Mouse (Mus musculus) T-helper 17 cell (primary cell): Measurements from ENCODE around the gene Olfr1098.

Experiments
- in situ Hi-C, 2 experiments: fragments of 300-600 bp; cut with MboI, MseI; formaldehyde crosslinking; loops; 1 replicate in 1 of 2; 2 replicates in 1 of 2; pipeline ENCODE4 v1.15.1; 2025; ENCODE audit warnings: high pct_unique_total_duplicates in 2 of 2

Gene Olfr1098

GRCm38 (mm10) chr2:86924445-86924844 is at the start of gene Olfr1098:
Gene Olfr1098, minus strand, starts transcription at chr2:86924545.
- in situ Hi-C loops: no loop called here

DNA sequence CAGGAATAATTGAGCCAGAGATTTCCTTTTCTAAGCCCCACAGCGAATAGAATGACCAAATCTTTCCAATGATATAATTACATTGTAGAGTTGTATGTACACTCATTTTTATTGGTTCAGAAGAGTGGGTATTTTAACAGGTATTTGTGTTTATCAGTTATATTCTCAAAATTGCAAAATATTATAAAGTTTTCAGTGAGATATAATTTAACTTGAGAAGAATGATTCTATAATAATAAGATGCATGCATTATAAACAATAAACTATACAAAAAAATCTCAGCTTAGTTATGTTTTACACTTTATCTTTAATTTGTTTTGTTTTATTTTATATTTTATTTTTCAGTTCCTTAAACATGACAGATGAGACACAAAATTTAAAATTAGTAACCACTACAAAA is 36.2 kb upstream of the Olfr1098 start, which contains the start of gene Olfr1099:
Olfr1099 (minus strand) TSS at position 101 of the 400 bp plus-strand sequence.
- in situ Hi-C loops: no loop called here

- in situ Hi-C loops: no loop called here
These were observed 2.2 kb upstream of the Olfr1098 start for GRCm38 (mm10) chr2:86926557-86926956.

DNA sequence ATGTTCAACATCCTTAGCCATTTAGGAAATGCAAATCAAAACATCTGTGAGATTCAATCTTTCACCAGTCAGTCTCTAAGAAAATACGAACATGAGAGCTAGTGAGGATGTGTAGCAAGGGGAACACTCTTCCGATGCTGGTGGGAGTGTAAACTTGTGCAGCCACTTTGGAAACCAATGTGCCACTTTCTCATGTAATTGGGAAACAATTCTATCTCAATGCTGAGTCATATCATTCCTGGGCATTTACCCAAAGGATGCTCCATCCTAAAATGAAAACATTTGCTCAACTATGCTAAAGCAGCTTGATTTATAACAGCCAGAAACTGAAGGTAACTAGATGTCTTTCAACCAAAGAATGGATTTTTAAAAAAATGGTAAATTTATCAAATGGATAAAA is 18.7 kb downstream of the Olfr1098 start:
- in situ Hi-C loops: no loop called here

DNA sequence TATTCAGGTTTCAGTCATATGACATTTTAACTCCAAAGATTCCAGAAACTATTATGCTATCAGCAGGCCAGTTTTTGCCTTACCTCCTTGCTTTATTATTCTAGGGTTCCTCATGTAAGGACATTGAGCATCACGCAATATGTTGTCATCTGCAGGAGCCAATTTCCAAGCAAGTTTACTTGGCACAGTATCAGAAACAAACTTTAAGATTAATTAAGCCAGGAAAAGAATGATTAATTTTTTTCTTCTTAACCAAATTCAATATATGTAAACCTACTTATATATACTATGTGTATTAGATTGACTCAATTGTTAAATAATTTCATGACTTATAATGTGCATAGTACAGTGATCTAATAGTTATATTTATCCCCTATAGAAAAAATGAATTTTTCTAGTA is 32.2 kb downstream of the Olfr1098 start, which contains the start of gene Olfr1097:
Olfr1097 (minus strand) TSS at position 101 of the 400 bp plus-strand sequence.
- in situ Hi-C loops: no loop called here

GRCm38 (mm10) chr2:86874702-86875101 is 49.6 kb downstream of the Olfr1098 start, which contains the start of gene Gm13723:
Gene Gm13723, minus strand, starts transcription at chr2:86874802.
- in situ Hi-C loops: no loop called here
